Mouse (Mus musculus): Measurements from ENCODE around the gene Hdac4. TPM values are rescaled to one million over a fixed set of nuclear protein-coding genes. Genes with fewer than 3 reads are reported as not detected.
A peak's percentile ranks its signal among the peaks of the same experiment; 100 is the strongest.

Gene Hdac4
- polyA plus RNA-seq, 1 experiment from 2014 or later: 25.3 TPM

- 79% methylated on average over 9 of the region's 9 CpGs for WGBS
- peaks cover 14% of the 10 kb centered on the region for H3K36me3 ChIP-seq (ENCODE audit: control insufficient read depth, insufficient read depth, low read length)
- H3K4me3 ChIP-seq (ENCODE audit: low read depth, low read length): no peak overlapping the region
- H3K4me2 ChIP-seq (ENCODE audit: low read length): no peak overlapping the region
- H3K4me1 ChIP-seq (ENCODE audit: control insufficient read depth, insufficient read depth, low read length): peaks cover 3% of the 10 kb centered on the region; the same call in 1 of the 2 replicates
- no peak for ATAC-seq
- H3K9ac ChIP-seq (ENCODE audit: low read depth, low read length): no peak overlapping the region
- no peaks in the 10 kb centered on the region for H3K27me3 ChIP-seq (ENCODE audit: control insufficient read depth, insufficient read depth, low read depth, low read length)
- no peak overlapping the region for H3K27ac ChIP-seq (ENCODE audit: low read length)
- H3K9me3 ChIP-seq (replicated peaks; ENCODE audit: control insufficient read depth, low read length, poor library complexity, severe bottlenecking): no peaks in the 10 kb centered on the region
These were observed 230.8 kb downstream of the Hdac4 start for GRCm38 (mm10) chr1:91964486-91965335.

GRCm38 (mm10) chr1:91962256-91962655, 233.2 kb downstream of the Hdac4 start:
- no peak overlapping the region for H3K4me2 ChIP-seq (ENCODE audit: low read length)
- H3K9me3 ChIP-seq (replicated peaks; ENCODE audit: control insufficient read depth, low read length, poor library complexity, severe bottlenecking): no peaks in the 10 kb centered on the region
- no peak overlapping the region for H3K9ac ChIP-seq (ENCODE audit: low read depth, low read length)
- 25% methylated on average over 1 of the region's 1 CpGs for WGBS
- H3K36me3 ChIP-seq (ENCODE audit: control insufficient read depth, insufficient read depth, low read length): peaks cover 14% of the 10 kb centered on the region
- no peaks in the 10 kb centered on the region for H3K27me3 ChIP-seq (ENCODE audit: control insufficient read depth, insufficient read depth, low read depth, low read length)
- no peak overlapping the region for H3K4me3 ChIP-seq (ENCODE audit: low read depth, low read length)
- ATAC-seq: peak; percentile 81
- H3K4me1 ChIP-seq (ENCODE audit: control insufficient read depth, insufficient read depth, low read length): no peaks in the 10 kb centered on the region
- H3K27ac ChIP-seq (ENCODE audit: low read length): no peak overlapping the region

- Histone ChIP-seq H3K36me3 (ENCODE audit: control insufficient read depth, insufficient read depth, low read length) (peaks cover 16% of the 10 kb centered on the region), H3K9ac (ENCODE audit: low read depth, low read length) (no peak overlapping the region), H3K4me1 (ENCODE audit: control insufficient read depth, insufficient read depth, low read length) (no peaks in the 10 kb centered on the region), H3K27me3 (ENCODE audit: control insufficient read depth, insufficient read depth, low read depth, low read length) (no peaks in the 10 kb centered on the region), H3K27ac (ENCODE audit: low read length) (no peak overlapping the region), H3K4me3 (ENCODE audit: low read depth, low read length) (no peak overlapping the region), H3K9me3 (replicated peaks; ENCODE audit: control insufficient read depth, low read length, poor library complexity, severe bottlenecking) (no peaks in the 10 kb centered on the region), H3K4me2 (ENCODE audit: low read length) (no peak overlapping the region)
- 90% methylated on average over 8 of the region's 8 CpGs for WGBS
- no peak for ATAC-seq
These were observed 234.3 kb downstream of the Hdac4 start for GRCm38 (mm10) chr1:91961231-91961630.

GRCm38 (mm10) chr1:91959891-91960290, 235.6 kb downstream of the Hdac4 start:
- Histone ChIP-seq H3K4me2 (ENCODE audit: low read length) (no peak overlapping the region), H3K27me3 (ENCODE audit: control insufficient read depth, insufficient read depth, low read depth, low read length) (no peaks in the 10 kb centered on the region), H3K4me1 (ENCODE audit: control insufficient read depth, insufficient read depth, low read length) (no peaks in the 10 kb centered on the region), H3K9ac (ENCODE audit: low read depth, low read length) (no peak overlapping the region), H3K9me3 (replicated peaks; ENCODE audit: control insufficient read depth, low read length, poor library complexity, severe bottlenecking) (no peaks in the 10 kb centered on the region), H3K36me3 (ENCODE audit: control insufficient read depth, insufficient read depth, low read length) (peaks cover 18% of the 10 kb centered on the region; the same call in 1 of the 2 replicates), H3K4me3 (ENCODE audit: low read depth, low read length) (no peak overlapping the region), H3K27ac (ENCODE audit: low read length) (no peak overlapping the region)
- no peak for ATAC-seq
- WGBS: 94% methylated on average over 3 of the region's 3 CpGs

- Histone ChIP-seq H3K9me3 (replicated peaks; ENCODE audit: control insufficient read depth, low read length, poor library complexity, severe bottlenecking) (no peaks in the 10 kb centered on the region), H3K36me3 (ENCODE audit: control insufficient read depth, insufficient read depth, low read length) (peaks cover 18% of the 10 kb centered on the region; the same call in 1 of the 2 replicates), H3K4me1 (ENCODE audit: control insufficient read depth, insufficient read depth, low read length) (no peaks in the 10 kb centered on the region), H3K4me2 (ENCODE audit: low read length) (no peak overlapping the region), H3K9ac (ENCODE audit: low read depth, low read length) (no peak overlapping the region), H3K27ac (ENCODE audit: low read length) (no peak overlapping the region), H3K27me3 (ENCODE audit: control insufficient read depth, insufficient read depth, low read depth, low read length) (no peaks in the 10 kb centered on the region), H3K4me3 (ENCODE audit: low read depth, low read length) (no peak overlapping the region)
- 94% methylated on average over 5 of the region's 5 CpGs for WGBS
- no peak for ATAC-seq
These were observed 236.5 kb downstream of the Hdac4 start for GRCm38 (mm10) chr1:91959044-91959443.

GRCm38 (mm10) chr1:91956229-91956628, 239.3 kb downstream of the Hdac4 start:
- no peak for ATAC-seq
- Histone ChIP-seq H3K36me3 (ENCODE audit: control insufficient read depth, insufficient read depth, low read length) (peaks cover 21% of the 10 kb centered on the region; the same call in 1 of the 2 replicates), H3K27ac (ENCODE audit: low read length) (no peak overlapping the region), H3K27me3 (ENCODE audit: control insufficient read depth, insufficient read depth, low read depth, low read length) (no peaks in the 10 kb centered on the region), H3K4me3 (ENCODE audit: low read depth, low read length) (no peak overlapping the region), H3K9me3 (replicated peaks; ENCODE audit: control insufficient read depth, low read length, poor library complexity, severe bottlenecking) (no peaks in the 10 kb centered on the region), H3K4me2 (ENCODE audit: low read length) (no peak overlapping the region), H3K9ac (ENCODE audit: low read depth, low read length) (no peak overlapping the region), H3K4me1 (ENCODE audit: control insufficient read depth, insufficient read depth, low read length) (no peaks in the 10 kb centered on the region)
- WGBS: 86% methylated on average over 4 of the region's 4 CpGs

- no peaks in the 10 kb centered on the region for H3K27me3 ChIP-seq (ENCODE audit: control insufficient read depth, insufficient read depth, low read depth, low read length)
- H3K4me3 ChIP-seq (ENCODE audit: low read depth, low read length): no peak overlapping the region
- no peak overlapping the region for H3K9ac ChIP-seq (ENCODE audit: low read depth, low read length)
- no peak for ATAC-seq
- H3K4me2 ChIP-seq (ENCODE audit: low read length): no peak overlapping the region
- H3K9me3 ChIP-seq (replicated peaks; ENCODE audit: control insufficient read depth, low read length, poor library complexity, severe bottlenecking): no peaks in the 10 kb centered on the region
- H3K27ac ChIP-seq (ENCODE audit: low read length): no peak overlapping the region
- no peaks in the 10 kb centered on the region for H3K4me1 ChIP-seq (ENCODE audit: control insufficient read depth, insufficient read depth, low read length)
- WGBS: 90% methylated on average over 5 of the region's 5 CpGs
- H3K36me3 ChIP-seq (ENCODE audit: control insufficient read depth, insufficient read depth, low read length): peaks cover 18% of the 10 kb centered on the region; the same call in 1 of the 2 replicates
These were observed 240.5 kb downstream of the Hdac4 start for GRCm38 (mm10) chr1:91954954-91955353.

GRCm38 (mm10) chr1:91952912-91953311, 242.6 kb downstream of the Hdac4 start:
- no peaks in the 10 kb centered on the region for H3K4me1 ChIP-seq (ENCODE audit: control insufficient read depth, insufficient read depth, low read length)
- no peaks in the 10 kb centered on the region for H3K9me3 ChIP-seq (replicated peaks; ENCODE audit: control insufficient read depth, low read length, poor library complexity, severe bottlenecking)
- no peaks in the 10 kb centered on the region for H3K27me3 ChIP-seq (ENCODE audit: control insufficient read depth, insufficient read depth, low read depth, low read length)
- ATAC-seq: no peak
- no peak overlapping the region for H3K4me3 ChIP-seq (ENCODE audit: low read depth, low read length)
- H3K9ac ChIP-seq (ENCODE audit: low read depth, low read length): no peak overlapping the region
- H3K36me3 ChIP-seq (ENCODE audit: control insufficient read depth, insufficient read depth, low read length): peaks cover 18% of the 10 kb centered on the region; the same call in 1 of the 2 replicates
- no peak overlapping the region for H3K4me2 ChIP-seq (ENCODE audit: low read length)
- 78% methylated on average over 6 of the region's 6 CpGs for WGBS
- H3K27ac ChIP-seq (ENCODE audit: low read length): no peak overlapping the region

- no peak overlapping the region for H3K4me3 ChIP-seq (ENCODE audit: low read depth, low read length)
- no peak overlapping the region for H3K4me2 ChIP-seq (ENCODE audit: low read length)
- no peak overlapping the region for H3K27ac ChIP-seq (ENCODE audit: low read length)
- no peak overlapping the region for H3K9ac ChIP-seq (ENCODE audit: low read depth, low read length)
- H3K4me1 ChIP-seq (ENCODE audit: control insufficient read depth, insufficient read depth, low read length): no peaks in the 10 kb centered on the region
- no peaks in the 10 kb centered on the region for H3K9me3 ChIP-seq (replicated peaks; ENCODE audit: control insufficient read depth, low read length, poor library complexity, severe bottlenecking)
- peaks cover 6% of the 10 kb centered on the region; the same call in 1 of the 2 replicates for H3K36me3 ChIP-seq (ENCODE audit: control insufficient read depth, insufficient read depth, low read length)
- 94% methylated on average over 7 of the region's 7 CpGs for WGBS
- no peak for ATAC-seq
- H3K27me3 ChIP-seq (ENCODE audit: control insufficient read depth, insufficient read depth, low read depth, low read length): no peaks in the 10 kb centered on the region
These were observed 248.1 kb downstream of the Hdac4 start for GRCm38 (mm10) chr1:91947441-91947840.

Data from midbrain, embryonic 16.5 days (tissue).